Mouse (Mus musculus): ENCODE data around the gene Fsip1. TPM values are rescaled to one million over a fixed set of nuclear protein-coding genes. Genes with fewer than 3 reads are reported as not detected.

Gene Fsip1
- polyA plus RNA-seq, 1 experiment, result 0.06 TPM

- H3K27me3 ChIP-seq (ENCODE audit: control insufficient read depth, insufficient read depth, low read length), result no peaks in the 10 kb centered on the region
- H3K36me3 ChIP-seq (ENCODE audit: control insufficient read depth, insufficient read depth, low read length), result no peaks in the 10 kb centered on the region
- no peaks in the 10 kb centered on the region for H3K4me1 ChIP-seq (ENCODE audit: control insufficient read depth, insufficient read depth, insufficient read length)
- no peak for DNase-seq (ENCODE audit: low read depth in 1 of 2, low spot score in 2 of 2)
- H3K4me3 ChIP-seq (ENCODE audit: extremely low read depth, insufficient read depth, insufficient read length), result no peak overlapping the region
- TF ChIP-seq CTCF (IDR thresholded peaks at IDR 0.05; ENCODE audit: extremely low read depth, insufficient read depth, insufficient read length, insufficient replicate concordance) (no peak), POLR2A (IDR thresholded peaks at IDR 0.05; ENCODE audit: low read depth, low read length) (no peak)
- WGBS, result 92% methylated on average over 6 of the region's 6 CpGs
- H3K27ac ChIP-seq (ENCODE audit: insufficient read depth, low read length), result no peak overlapping the region
These were observed 134.5 kb downstream of the Fsip1 start for GRCm38 (mm10) chr2:118122291-118122690.

GRCm38 (mm10) chr2:118120751-118121150 is 136.0 kb downstream of the Fsip1 start:
- no peaks in the 10 kb centered on the region for H3K4me1 ChIP-seq (ENCODE audit: control insufficient read depth, insufficient read depth, insufficient read length)
- no peak for DNase-seq (ENCODE audit: low read depth in 1 of 2, low spot score in 2 of 2)
- 90% methylated on average over 7 of the region's 7 CpGs for WGBS
- H3K27me3 ChIP-seq (ENCODE audit: control insufficient read depth, insufficient read depth, low read length), result no peaks in the 10 kb centered on the region
- no peaks in the 10 kb centered on the region for H3K36me3 ChIP-seq (ENCODE audit: control insufficient read depth, insufficient read depth, low read length)
- H3K27ac ChIP-seq (ENCODE audit: insufficient read depth, low read length), result no peak overlapping the region
- TF ChIP-seq POLR2A (IDR thresholded peaks at IDR 0.05; ENCODE audit: low read depth, low read length) (no peak), CTCF (IDR thresholded peaks at IDR 0.05; ENCODE audit: extremely low read depth, insufficient read depth, insufficient read length, insufficient replicate concordance) (no peak)
- no peak overlapping the region for H3K4me3 ChIP-seq (ENCODE audit: extremely low read depth, insufficient read depth, insufficient read length)

DNA sequence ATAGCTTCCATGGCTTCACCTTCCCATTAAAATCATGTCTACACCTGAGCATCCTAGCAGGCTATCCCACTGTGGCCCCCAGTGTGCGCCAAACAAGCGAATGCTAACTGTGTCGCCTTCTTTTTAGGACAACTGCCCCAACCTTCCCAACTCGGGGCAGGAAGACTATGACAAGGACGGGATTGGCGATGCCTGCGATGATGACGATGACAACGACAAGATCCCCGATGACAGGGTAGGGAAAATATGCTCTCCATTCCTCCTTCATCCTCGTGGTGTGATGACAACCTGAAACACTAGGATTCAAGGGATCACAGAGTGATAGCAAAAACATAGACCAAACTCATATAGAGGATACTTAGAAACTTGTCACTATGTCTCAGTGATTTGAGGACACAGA is 136.7 kb downstream of the Fsip1 start:
- TF ChIP-seq POLR2A (IDR thresholded peaks at IDR 0.05; ENCODE audit: low read depth, low read length), result no peak
- TF ChIP-seq CTCF (IDR thresholded peaks at IDR 0.05; ENCODE audit: extremely low read depth, insufficient read depth, insufficient read length, insufficient replicate concordance), result no peak
- Histone ChIP-seq H3K4me1 (ENCODE audit: control insufficient read depth, insufficient read depth, insufficient read length) (no peaks in the 10 kb centered on the region), H3K27me3 (ENCODE audit: control insufficient read depth, insufficient read depth, low read length) (no peaks in the 10 kb centered on the region), H3K36me3 (ENCODE audit: control insufficient read depth, insufficient read depth, low read length) (no peaks in the 10 kb centered on the region), H3K4me3 (ENCODE audit: extremely low read depth, insufficient read depth, insufficient read length) (no peak overlapping the region), H3K27ac (ENCODE audit: insufficient read depth, low read length) (no peak overlapping the region)
- WGBS, result 92% methylated on average over 11 of the region's 11 CpGs
- DNase-seq (ENCODE audit: low read depth in 1 of 2, low spot score in 2 of 2), result no peak

DNA sequence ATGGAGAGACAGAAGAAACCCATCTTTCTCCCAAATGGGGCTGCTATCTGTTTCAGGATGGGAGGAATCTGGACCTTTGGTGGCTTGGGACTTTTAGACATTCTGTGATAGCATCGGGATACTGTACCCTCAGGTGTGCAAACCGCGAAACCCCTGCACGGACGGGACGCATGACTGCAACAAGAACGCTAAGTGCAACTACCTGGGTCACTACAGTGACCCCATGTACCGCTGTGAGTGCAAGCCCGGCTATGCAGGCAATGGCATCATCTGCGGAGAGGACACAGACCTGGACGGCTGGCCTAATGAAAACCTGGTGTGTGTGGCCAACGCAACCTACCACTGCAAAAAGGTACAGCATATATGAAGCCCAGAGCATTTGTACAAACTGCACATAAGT is 137.1 kb downstream of the Fsip1 start:
- no peaks in the 10 kb centered on the region for H3K4me1 ChIP-seq (ENCODE audit: control insufficient read depth, insufficient read depth, insufficient read length)

GRCm38 (mm10) chr2:118118515-118118914 is 138.3 kb downstream of the Fsip1 start:
- no peaks in the 10 kb centered on the region for H3K27me3 ChIP-seq (ENCODE audit: control insufficient read depth, insufficient read depth, low read length)
- H3K36me3 ChIP-seq (ENCODE audit: control insufficient read depth, insufficient read depth, low read length), result no peaks in the 10 kb centered on the region
- no peaks in the 10 kb centered on the region for H3K4me1 ChIP-seq (ENCODE audit: control insufficient read depth, insufficient read depth, insufficient read length)
- no peak overlapping the region for H3K27ac ChIP-seq (ENCODE audit: insufficient read depth, low read length)
- DNase-seq (ENCODE audit: low read depth in 1 of 2, low spot score in 2 of 2), result no peak
- no peak overlapping the region for H3K4me3 ChIP-seq (ENCODE audit: extremely low read depth, insufficient read depth, insufficient read length)
- TF ChIP-seq POLR2A (IDR thresholded peaks at IDR 0.05; ENCODE audit: low read depth, low read length) (no peak), CTCF (IDR thresholded peaks at IDR 0.05; ENCODE audit: extremely low read depth, insufficient read depth, insufficient read length, insufficient replicate concordance) (no peak)
- 90% methylated on average over 7 of the region's 7 CpGs for WGBS

More for the DNA sequence above, 137.1 kb downstream of the Fsip1 start:
- WGBS, result 98% methylated on average over 12 of the region's 12 CpGs
- no peaks in the 10 kb centered on the region for H3K27me3 ChIP-seq (ENCODE audit: control insufficient read depth, insufficient read depth, low read length)
- no peak for TF ChIP-seq POLR2A (IDR thresholded peaks at IDR 0.05; ENCODE audit: low read depth, low read length)
- no peak for TF ChIP-seq CTCF (IDR thresholded peaks at IDR 0.05; ENCODE audit: extremely low read depth, insufficient read depth, insufficient read length, insufficient replicate concordance)
- no peak overlapping the region for H3K4me3 ChIP-seq (ENCODE audit: extremely low read depth, insufficient read depth, insufficient read length)
- DNase-seq (ENCODE audit: low read depth in 1 of 2, low spot score in 2 of 2), result no peak
- H3K36me3 ChIP-seq (ENCODE audit: control insufficient read depth, insufficient read depth, low read length), result no peaks in the 10 kb centered on the region
- no peak overlapping the region for H3K27ac ChIP-seq (ENCODE audit: insufficient read depth, low read length)

- WGBS, result 91% methylated on average over 6 of the region's 6 CpGs
- Histone ChIP-seq H3K4me3 (ENCODE audit: extremely low read depth, insufficient read depth, insufficient read length) (no peak overlapping the region), H3K27me3 (ENCODE audit: control insufficient read depth, insufficient read depth, low read length) (no peaks in the 10 kb centered on the region), H3K4me1 (ENCODE audit: control insufficient read depth, insufficient read depth, insufficient read length) (no peaks in the 10 kb centered on the region), H3K36me3 (ENCODE audit: control insufficient read depth, insufficient read depth, low read length) (no peaks in the 10 kb centered on the region), H3K27ac (ENCODE audit: insufficient read depth, low read length) (no peak overlapping the region)
- no peak for DNase-seq (ENCODE audit: low read depth in 1 of 2, low spot score in 2 of 2)
- TF ChIP-seq POLR2A (IDR thresholded peaks at IDR 0.05; ENCODE audit: low read depth, low read length) (no peak), CTCF (IDR thresholded peaks at IDR 0.05; ENCODE audit: extremely low read depth, insufficient read depth, insufficient read length, insufficient replicate concordance) (no peak)
These were observed 138.7 kb downstream of the Fsip1 start for GRCm38 (mm10) chr2:118118045-118118444.

- WGBS, result 87% methylated on average over 11 of the region's 11 CpGs
- no peak for TF ChIP-seq POLR2A (IDR thresholded peaks at IDR 0.05; ENCODE audit: low read depth, low read length)
- no peak for TF ChIP-seq CTCF (IDR thresholded peaks at IDR 0.05; ENCODE audit: extremely low read depth, insufficient read depth, insufficient read length, insufficient replicate concordance)
- H3K27ac ChIP-seq (ENCODE audit: insufficient read depth, low read length), result no peak overlapping the region
- DNase-seq (ENCODE audit: low read depth in 1 of 2, low spot score in 2 of 2), result no peak
- H3K27me3 ChIP-seq (ENCODE audit: control insufficient read depth, insufficient read depth, low read length), result no peaks in the 10 kb centered on the region
- H3K36me3 ChIP-seq (ENCODE audit: control insufficient read depth, insufficient read depth, low read length), result no peaks in the 10 kb centered on the region
- no peak overlapping the region for H3K4me3 ChIP-seq (ENCODE audit: extremely low read depth, insufficient read depth, insufficient read length)
- no peaks in the 10 kb centered on the region for H3K4me1 ChIP-seq (ENCODE audit: control insufficient read depth, insufficient read depth, insufficient read length)
These were observed 139.4 kb downstream of the Fsip1 start for GRCm38 (mm10) chr2:118117401-118117800.
